Mouse (Mus musculus): ENCODE measurements around the gene Dph2. TPM values are rescaled to one million over a fixed set of nuclear protein-coding genes. Genes with fewer than 3 reads are reported as not detected.

Dph2 gene
- total RNA-seq (2021): 1 to 10 TPM; 5.6 to 7.0 TPM
- long read RNA-seq, experiment 1, transcript Dph2-201 (6 exons, 2,555 nt): major isoform, 6 of 13 reads
- long read RNA-seq, experiment 1, partial matches to known transcripts: 4 of 13 reads
- long read RNA-seq, experiment 1, other reads (novel, unspliced or antisense): 3 of 13 reads
- long read RNA-seq, experiment 2, transcript Dph2-201 (6 exons, 2,555 nt): major isoform, 7 of 11 reads
- long read RNA-seq, experiment 2, partial matches to known transcripts: 3 of 11 reads
- long read RNA-seq, experiment 2, other reads (novel, unspliced or antisense): 1 of 11 reads

DNA sequence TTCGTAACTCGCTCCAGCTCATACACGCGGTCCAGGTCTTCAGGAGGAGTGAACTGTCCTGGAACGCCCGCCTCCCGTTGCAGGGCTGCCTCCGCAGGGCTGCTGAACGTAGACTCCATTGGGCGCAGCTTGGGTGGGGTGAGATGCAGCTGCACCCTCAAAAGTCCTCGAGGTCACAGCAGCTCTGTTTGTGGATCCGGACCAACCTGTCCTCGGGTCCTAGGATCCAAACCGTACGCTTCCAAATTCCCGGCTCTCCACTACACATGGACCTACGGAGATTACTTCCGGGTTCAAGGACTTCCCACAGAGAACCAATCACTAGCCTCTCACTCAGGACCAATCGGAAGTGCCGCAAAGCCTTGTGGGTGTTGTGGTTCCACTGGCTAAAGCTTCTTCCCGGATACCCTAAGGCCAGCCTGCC lies at the start of gene Dph2:
Gene Dph2, minus strand, starts transcription at position 295 of the 424 bp plus-strand sequence.
- peak; percentile 84 for DNase-seq

DNA sequence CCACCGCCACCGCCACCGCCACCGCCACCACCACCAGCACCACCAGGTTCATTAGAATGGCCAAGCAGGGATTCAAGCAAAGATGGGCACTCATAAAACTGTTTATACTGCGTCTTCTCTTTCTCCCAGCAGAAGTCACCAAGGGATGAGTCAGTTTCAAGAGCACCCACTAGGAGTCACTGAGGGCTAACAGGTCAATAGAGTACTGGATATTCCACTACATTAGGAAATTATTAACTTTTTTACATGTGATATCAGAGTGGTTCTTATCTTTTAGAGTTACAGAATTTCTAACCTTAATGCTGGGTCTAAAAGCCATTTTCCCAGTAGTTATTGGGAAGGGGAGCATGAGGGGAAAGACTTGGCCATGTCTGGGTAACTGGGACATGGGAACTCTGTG lies 45.1 kb upstream of the Dph2 start:
- no peak for DNase-seq

DNA sequence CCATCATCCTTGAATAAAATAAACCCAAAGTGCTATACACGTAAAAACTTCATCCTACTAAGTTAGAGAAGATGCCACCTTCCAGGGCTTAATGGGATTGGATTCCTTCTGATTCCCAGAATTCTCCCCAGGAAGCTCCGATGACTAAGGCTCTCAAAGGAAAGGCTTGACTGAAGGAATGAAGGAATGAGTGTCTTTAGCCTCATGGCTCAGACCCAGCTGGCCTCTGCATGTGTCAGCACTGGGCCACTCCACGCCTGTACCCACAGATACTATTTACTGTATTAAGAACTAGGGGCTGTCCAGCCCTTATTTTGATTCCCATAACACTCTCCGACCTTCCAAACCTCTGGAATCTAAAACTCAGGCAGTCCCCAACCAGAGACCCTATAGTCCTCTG lies 42.2 kb upstream of the Dph2 start:
- no peak for DNase-seq

DNA sequence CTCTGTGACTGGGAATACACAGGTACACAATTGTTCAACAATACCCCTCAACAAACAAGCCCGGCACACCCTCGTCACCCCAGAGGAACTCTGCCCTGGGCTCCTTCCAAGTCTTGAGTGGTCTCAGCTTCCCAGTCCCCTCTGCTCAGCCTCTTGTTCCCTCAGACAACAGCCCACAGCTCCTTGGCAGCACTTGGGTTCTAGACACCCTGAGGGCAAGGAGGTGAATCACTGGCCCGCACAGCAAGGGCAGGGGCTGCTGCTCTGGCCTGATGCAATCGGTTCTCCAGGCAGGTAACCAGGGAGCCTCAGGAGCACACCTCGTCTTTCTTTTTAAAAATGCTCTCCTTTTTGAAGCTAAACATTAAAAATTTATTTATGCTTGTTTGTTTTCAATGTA lies 41.4 kb upstream of the Dph2 start:
- DNase-seq: no peak

DNA sequence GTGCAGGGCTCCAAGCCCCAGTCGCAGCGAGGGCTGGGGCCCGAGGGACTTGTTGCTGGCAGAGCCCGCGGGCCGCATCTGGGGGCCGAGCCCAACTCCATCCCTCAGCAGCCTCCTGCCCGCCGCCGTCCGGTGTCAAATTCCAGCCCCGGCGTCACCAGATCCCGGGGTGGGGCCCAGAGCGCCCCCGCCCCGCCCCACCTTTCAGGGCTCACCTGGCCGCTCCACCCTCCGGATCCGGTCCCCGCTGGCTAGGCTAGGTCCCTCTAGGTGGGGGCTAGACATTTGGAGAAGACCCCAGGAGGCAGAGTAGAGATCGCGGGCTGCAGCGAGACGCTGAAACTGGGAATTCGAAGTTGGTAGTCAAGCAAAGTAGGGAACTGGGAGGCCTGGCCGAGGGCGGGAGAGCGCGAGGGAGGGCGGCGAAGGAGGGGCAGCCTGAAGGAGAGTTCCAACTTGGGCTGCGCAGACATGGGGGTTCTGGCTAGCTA lies 37.6 kb upstream of the Dph2 start, which contains the start of gene Artn:
Gene Artn, minus strand, starts transcription at position 373 of the 491 bp plus-strand sequence.
- peak; percentile 43 for DNase-seq

DNA sequence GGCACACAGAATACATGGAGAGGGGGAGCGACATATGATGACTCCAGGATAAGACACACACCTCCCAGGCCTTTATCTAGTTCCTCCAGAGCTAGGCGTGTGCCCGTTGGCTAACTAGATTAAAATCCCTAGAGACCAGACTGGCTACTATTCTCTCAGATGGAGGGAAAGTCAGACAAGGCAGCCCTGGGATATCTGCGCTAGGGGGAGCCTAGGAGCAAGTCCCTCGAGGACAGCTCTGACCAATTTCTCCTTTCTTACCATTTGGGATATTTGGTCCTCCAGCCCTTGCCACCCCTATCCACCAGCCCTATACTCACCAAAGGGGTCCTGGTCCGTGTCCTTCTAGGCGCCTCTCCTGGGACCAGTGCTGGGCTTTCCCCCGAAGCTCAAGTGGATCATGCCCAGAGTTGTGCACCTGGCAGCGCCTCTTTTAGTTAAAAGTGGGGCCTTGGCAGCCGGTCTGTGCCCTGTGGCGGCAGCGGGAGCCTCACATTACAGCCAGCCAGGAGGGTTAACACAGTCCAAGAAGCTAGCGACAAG lies 36.9 kb upstream of the Dph2 start:
- peak; percentile 73 for DNase-seq

DNA sequence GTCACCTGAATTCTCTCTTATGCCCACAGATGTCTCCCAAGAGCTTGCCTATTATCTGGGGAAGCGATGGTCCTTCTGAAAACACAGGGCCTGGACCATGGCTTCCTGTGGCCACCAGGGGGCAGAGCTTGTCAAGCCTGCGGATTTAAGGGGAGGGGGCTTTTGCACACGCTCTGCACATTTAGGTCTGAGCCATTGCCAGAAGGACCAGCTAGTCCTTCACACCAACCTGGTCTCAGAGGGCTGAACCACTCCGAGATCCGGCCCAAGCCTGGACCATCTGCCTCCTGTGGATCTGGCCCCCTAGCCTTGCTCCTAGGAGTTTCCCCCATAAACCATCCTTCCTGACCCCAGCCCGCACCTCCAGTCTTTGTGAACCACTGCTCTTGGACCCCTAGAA lies 36.4 kb upstream of the Dph2 start:
- DNase-seq: peak; percentile 43

DNA sequence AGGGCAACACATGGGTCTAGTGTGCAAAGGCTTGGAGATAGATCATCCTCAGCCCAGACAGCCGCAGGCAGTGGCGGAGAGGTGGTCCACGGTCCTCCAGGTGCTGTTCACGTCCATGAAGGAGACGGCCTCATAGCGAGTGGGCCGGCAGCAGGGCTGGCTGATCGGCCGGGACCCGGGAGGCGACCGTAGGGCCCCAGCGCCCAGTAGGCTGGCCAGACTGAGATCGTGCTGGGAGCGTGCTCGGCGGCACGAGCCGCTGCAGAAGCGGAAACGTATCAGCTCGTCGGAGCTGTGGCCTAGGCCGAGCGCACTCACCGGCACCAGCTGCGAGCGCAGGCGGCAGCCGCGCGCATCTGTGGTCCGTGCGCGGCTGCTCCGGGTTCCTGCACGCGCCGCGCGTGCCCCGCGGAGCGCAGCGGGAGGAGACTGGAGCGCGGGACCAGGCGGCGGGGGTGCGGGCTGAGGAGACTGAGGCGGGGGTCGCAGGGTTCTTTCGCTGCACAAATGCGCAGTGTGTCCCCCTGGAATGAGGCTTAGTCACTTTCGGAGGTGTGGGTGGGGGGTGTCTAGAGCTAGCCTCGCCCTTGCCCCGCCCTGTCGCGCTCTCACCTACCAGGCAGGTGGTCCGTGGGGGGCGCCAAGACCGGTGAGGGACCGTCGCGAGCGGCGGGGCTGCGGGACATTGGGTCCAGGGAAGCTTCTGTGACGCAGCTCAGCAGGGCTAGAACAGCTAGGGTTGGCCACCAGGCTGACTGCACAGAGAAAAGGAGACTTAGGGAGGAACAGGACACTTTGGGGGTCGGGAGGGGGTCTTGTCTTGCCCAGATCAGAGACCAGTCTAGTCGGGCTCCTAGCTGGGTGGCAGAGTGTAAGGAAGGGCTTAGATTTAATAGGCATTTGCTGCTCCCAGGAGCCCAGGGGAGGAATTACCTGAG lies 35.0 kb upstream of the Dph2 start:
- peak; percentile 52 for DNase-seq

DNA sequence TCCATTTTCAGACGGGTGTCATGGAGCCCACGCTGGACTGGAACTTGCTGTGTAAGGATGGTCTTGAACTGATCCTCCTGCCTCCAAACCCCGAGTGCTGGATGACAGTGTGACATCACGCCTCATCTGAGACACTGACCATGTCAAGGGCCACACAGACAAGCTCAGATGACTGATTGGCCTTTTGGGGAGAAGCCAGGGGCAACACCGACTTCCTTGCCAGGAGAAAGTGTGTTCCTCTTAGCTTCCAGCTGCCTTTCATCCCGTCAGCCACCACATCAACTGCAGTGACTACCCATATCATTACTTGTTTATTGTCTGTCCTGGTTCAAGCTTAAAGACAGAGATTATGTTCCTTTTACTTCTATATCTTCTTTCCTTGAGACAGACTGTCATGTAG lies 33.1 kb upstream of the Dph2 start:
- no peak for DNase-seq

DNA sequence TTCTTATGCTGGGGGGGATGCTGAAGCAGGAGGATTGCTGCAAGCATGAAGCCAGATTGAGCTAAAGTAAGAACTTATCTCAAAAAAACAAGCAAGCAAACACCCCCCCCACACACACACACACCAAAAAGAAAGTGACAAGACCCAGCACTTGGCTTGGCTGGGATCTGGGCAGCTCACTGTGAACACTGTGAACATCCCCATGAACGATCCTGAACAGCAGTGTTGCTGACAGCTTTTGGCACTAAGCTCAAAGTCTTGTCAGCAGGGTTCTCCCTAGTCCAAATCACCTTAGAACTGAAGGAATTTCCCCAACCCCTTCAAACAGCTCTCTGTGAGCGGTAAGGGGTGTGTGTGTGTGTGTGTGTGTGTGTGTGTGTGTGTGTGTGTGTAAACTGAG lies 31.6 kb upstream of the Dph2 start:
- DNase-seq: no peak

DNA sequence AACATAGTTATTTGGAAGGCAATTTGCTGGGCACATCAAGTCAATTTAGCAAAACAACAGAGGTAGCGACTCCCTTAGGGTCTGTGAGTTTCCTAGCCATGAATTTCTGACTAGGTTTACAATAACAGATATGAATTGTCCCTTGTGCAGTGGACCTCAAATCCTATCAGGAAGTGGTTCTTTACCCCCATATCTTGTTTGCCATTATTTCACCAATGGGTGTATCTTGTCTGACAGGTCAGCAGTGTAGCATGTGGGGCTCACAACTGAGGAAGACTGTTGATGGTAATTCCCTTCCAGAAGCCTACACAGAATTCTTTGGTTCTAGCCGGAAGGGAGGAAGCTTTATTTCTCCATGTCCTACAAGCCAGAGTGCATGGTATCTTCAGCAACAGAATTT lies 29.5 kb upstream of the Dph2 start:
- no peak for DNase-seq

DNA sequence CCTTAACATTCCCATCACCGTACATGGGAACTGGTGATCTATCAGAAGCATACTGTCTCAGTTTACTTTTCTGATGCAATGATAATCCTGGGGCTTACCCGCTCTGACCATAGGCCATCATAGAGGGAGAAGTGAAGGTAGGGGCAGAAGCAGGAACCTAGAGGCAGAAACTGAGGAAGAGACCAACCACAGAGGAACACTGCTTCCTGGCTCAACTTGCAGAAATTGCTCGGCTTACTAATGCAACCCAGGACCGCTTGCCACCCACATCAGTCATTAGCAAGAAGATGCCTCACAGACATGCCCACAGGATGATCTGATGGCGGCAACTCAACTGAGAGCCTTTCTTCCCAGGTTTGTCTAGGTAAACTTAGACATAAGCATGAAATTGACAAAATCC lies 26.9 kb upstream of the Dph2 start:
- no peak for DNase-seq

DNA sequence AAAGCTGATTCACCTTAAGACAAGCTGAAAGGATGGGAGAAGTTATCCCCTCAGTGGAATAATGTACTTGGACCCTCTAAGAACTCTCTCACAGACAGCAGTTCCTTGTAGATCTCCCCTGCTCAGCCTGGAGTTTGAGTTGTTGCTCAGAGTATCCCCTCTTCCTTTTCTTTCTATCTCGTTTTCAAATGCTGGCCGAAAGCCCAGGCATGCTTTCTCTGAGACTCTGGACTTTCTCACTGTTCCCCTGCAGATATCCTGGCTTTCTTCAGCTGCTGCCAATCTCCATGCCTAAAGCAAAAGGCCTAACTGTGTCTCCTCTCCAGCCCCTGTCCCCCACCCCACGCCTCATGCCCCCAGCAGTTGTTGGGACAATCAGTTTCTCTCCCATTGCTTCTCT lies 26.4 kb upstream of the Dph2 start:
- no peak for DNase-seq

DNA sequence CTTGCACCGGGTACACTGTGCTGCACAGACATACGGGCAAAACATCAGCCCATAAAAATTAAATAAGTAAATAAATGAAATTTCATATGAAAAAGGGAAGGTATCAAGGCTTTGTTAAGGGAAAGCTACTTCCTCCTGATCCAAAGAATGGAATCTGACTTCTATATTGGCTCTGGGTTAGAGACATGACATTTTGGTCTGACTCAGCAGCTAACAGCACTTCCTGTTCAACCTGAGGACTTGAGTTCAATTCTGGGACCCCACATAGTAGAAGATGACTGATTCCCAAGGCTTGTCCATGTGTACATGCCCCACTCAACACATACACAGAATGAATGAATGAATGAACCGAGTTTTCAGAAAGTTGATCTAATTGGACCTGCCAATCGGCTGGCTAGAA lies 26.0 kb upstream of the Dph2 start:
- no peak for DNase-seq

DNA sequence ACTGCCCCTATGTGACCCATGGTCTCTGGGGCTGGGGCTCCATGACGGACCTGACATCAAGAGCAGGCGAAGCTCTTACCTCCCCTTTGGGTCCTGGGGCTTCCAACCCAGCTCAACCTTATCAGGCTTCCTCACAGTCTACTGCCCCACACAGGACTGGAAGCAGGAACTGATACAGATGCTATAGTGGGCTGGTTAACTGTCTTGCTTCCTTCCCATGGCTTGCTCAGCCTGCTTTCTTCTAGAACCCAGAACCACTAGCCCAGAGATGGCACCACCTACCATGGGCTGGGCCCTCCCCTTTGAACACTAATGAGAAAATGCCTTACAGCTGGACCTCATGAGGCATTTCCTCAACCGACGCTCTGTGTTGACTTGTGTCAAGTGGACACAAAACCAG lies 25.6 kb upstream of the Dph2 start:
- no peak for DNase-seq

DNA sequence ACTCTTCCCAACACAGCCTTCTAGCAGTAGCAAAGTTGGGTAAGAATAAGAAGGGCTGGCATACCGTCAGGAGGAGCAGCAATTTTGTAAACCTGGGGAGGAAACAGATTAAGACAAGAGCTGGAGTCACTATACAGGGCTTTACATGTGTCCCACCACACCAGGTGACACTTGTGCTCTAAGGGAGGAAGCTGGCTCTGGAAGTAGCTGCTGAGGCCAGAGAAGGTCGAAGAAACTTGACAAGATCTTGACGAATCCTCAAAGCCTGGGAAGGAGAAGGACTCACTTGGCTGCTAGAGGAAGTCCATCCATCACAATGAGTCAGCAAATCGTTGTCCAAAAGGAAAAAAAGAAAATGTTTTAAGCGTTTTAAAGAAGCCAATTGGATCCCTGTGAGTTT lies 24.6 kb upstream of the Dph2 start:
- no peak for DNase-seq

DNA sequence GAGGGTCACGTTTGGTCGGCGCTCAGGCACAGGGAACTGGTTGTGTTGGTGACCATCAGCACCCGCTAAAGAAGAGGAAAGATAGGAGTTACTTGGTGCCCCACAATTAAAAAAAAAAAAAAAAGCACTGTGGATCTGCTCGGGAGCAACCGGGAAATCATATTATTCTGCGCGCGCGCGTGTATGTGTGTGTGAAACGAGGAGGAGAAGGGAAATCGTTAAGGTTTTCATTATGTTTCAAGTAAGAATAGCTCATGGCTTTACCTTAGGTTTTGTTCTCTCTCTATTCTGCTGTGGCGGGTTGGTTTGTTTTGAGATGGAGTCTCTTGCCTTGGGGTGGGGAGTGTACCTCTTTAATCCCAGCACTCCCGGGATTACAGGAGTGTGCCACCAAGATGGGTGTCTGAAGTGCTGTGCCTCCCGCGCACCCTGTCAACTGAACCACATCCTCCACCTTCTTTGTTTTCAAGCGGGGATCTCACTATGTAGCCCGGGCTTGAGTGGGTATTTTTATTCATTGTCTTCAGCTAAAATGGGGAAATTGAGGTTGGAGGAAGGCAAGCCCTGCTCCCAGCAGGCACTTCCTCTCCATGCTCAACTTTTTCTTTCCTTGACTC lies 23.8 kb upstream of the Dph2 start:
- no peak for DNase-seq

DNA sequence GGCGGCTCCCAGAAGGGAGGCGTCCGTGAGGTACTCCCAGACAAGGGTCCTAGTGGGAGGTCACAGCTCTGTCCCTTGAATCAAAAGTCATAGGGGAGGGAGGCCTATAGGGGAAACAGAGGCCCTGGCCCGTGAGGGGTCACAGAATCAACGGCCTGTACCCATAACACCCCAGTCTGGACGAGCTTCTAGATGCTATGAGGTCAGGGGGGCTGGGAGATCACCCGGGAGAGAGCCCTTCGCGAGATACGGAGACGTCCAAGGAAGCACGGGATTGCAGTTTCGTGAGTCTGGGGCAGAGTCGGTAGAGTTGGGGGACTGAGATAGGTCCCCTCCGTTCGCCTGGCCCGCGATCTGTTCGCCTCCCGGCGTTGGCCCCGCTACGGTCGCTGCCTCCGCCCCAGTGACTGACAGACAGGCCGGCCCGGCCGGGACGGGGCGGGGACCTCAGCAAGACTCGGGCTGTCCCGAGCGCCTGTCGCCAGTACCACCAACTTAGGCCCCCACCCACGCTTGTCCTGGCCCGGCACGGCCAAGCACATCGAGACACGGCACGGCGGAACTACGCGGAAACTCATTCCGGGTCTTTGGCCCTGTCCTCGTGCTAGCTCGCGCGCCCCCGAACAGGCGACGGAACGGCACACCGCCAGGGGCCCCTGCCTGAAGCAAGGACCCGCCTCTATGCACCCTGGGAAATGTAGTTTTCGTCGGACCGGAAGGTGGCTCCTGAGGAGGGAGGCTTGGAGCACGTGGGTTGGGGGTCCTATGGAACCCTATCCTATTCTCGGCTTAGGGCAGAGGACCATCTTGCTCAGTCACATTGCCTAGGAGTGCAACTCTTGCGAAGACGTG lies 23.0 kb upstream of the Dph2 start, which contains the start of gene Ipo13:
Gene Ipo13, minus strand, starts transcription at position 409 of the 852 bp plus-strand sequence.
- DNase-seq: peak; percentile 95

DNA sequence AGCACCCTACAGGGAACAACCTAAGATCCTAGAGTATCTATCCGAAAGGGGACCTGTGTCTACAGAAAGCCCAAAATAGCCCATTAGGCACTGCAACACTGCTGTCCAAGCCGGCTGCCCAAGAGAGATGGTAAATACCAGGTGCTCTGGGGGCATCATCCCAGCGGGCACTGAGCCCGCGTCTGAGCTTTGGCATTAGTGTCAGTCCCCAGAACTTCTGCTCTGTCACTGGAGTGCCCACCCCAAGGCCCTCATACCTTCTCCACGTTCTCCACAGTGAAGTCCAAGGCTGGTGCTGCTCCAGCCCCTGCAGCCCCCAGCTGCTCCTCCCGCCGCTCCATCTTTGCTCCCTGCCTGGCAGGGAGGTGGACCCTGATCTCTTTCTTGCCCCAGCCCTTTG lies 22.2 kb upstream of the Dph2 start:
- DNase-seq: peak; percentile 14

DNA sequence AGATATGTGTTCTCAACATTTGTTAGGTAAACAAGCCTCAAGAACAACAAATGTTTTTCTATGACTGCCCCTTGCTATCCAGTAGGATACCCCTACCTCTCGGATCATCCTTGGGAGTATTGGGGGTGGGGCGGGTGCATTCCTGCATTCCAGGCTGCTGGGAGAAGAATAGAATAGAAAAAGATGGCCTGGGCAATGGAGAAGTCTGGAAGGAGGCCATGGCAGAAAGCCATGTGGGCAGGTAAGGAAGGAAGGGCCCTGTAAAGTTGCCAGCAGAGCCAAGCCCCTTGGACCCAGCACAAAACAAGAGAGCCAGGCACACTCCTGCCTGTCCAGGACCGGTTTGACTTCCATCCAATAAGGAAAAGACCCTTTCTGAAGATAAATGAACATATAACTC lies 21.6 kb upstream of the Dph2 start:
- peak; percentile 27 for DNase-seq

DNA sequence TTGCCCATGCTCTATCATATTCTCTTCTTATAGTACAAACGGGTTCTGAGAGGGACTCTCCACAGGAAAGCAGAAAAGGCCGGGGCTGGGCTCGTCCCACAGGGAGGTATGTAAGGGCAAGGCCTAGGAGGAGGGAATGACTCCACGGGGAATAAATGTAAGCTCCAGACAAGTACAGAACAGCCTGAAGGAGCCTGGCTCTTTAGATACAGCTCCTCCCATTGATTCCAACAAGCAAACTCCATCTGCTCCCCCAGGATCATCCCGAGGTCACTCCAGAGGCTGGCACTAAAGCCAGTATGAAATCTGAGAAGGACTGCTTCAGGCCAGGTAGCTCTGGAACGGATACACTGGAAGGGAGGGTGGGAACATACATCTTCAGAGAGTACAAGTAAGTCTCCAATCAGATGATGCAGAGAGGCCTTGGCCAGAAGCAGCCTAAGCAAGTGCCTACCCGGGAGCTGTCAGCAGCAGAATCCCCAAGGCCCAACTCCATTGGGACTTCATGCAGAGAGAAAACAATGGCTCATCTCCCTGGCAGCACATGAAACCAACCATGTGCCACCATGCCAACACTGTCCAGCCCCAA lies 20.9 kb upstream of the Dph2 start:
- DNase-seq: no peak

All from adrenal gland, postnatal 10 days (tissue).